Mouse (Mus musculus): ENCODE results near the gene Elovl2.

DNA sequence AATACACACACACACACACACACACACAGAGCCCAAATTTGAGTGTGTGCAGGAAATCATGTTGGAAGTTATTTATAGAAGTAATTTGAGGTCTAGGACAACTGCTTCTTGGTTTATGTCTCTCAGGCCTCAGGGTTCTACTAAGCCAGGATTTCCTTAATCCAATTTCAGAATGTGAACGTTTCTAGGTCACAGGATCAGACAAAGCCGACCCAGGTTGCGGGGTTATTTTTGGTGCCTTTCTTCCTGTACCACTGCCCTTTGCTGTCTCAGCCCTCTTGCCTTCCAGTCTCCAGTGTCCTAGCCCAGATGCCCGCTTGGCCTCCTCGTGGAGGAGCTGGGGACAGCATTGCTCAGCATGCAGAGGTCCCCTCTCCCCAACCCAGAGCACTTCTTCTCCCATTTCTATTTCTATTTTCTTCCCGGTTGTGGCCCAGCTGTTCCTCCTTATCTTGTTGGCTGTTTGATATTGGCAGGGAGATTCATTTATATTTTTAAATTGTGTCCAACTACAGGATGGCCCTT, 24.2 kb upstream of the Elovl2 start:
- TF ChIP-seq POLR2A (IDR thresholded peaks at IDR 0.05; ENCODE audit: borderline replicate concordance, control insufficient read depth, low read depth, low read length), result no peak
- no peak; the same call in 1 of the 2 replicates for TF ChIP-seq CTCF (IDR thresholded peaks at IDR 0.05; ENCODE audit: control insufficient read depth, insufficient read depth, low read length)
